Mouse (Mus musculus) ZHBTc4 (cell line): ENCODE results near the gene Cd160.

Source experiments
- DNase-seq: peaks from one replicate; pipeline ENCODE4 v3.0.0-alpha.2; 2011; ENCODE audit warnings: low read depth, low spot score

Cd160 gene

DNA sequence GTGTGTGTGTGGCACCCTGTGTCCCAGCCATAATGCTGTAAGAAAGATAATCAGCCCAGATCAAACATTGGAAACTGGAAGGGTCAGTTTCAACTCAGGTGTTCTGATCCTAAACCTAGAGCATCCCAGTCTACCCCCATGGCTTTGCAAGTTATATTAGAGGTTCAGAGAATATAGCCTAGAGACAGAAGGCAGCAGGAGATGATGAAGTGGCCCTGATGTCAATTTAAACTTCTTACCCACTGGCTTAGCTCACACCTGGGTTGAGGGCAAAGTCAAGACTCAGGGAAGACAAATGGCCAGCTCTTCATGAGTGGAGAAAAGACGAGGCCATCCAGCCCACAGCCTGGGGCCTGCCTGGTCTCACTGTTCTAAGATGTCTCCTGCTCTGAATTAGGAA lies at the start of gene Cd160, which contains the start of gene Pdzk1:
Gene Cd160, minus strand, starts transcription at position 368 of the 400 bp plus-strand sequence.
Gene Pdzk1, plus strand, starts transcription at position 301 of the 400 bp plus-strand sequence.
- no peak for DNase-seq

GRCm38 (mm10) chr3:96874808-96875571 lies 45.8 kb upstream of the Cd160 start:
- no peak for DNase-seq

DNA sequence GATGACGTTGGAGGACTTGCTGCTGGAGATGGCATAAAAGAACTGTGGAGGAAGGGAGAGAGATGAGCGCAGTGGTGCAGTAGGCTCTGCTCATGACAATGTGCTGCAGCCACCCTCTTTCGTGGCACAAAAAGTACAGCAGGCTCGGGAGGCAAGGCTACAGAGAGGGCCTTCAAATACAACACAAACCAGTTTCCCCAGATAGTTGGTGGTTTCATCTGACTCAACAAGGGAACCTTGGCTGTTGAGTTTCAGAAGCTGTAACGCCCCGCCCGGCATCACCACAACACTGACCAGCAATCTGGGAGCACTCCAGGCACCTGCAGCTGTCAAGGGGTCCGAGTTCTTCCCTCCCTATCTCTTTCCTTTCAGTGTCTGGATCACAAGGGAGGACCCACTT lies 43.4 kb upstream of the Cd160 start:
- DNase-seq = no peak

DNA sequence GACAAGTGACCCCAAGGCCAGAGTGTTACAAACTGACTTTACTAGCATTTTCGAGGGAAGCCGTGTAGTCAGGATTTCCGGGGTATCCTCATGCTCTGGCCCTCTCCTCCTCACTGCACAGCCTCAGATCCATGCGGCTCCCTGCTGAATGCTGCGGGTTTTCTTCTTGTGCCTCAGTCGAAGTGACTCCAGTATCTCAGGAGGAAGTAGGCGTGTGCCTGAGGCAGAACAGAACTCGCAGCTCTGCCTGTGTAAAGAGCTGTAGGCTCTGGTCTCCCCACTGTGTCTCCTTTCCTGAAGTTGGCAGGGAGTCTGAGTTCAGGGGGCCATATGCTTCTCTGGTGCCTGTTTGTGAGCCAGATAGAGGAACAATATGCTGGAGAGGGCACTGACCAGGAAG lies 41.9 kb upstream of the Cd160 start:
- no peak for DNase-seq

DNA sequence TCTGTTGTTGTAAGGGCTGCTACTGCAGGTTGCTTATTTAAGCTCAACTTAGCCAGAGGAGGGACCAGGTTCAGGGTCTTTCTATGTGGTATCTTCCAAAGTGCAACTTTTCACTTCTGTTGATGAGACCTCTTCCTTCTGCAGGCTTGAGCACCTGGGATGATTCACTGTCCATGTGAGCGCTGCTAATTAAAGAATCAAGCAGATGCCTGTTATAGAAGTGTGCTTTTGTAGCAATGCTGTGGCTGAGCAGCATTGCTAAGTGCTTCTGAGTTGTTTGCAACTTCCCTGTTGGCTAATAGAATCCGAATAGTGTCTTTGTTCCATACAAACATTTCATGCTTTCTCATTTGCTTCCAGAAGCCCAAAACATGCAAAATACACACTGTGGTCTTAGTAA lies 41.1 kb upstream of the Cd160 start:
- DNase-seq = no peak

DNA sequence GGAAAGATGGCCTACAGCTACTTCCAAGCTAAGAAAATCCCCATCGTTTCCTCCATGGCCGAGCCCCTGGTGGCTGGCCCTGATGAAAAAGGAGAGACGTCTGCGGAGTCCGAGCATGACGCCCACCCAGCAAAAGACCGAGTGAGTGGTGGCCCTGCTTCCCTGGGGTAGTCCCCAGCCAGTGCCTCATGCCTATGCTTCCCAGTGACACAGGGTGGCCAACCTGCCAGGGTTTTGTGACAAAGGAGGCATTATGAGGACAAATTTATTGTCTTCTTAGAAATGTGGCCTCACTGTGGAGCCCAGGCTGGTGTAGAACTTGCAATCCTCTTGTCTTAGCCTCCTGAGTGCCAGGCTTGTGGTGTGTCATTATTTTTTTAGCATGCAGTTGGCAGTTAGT lies 39.9 kb upstream of the Cd160 start:
- no peak for DNase-seq

DNA sequence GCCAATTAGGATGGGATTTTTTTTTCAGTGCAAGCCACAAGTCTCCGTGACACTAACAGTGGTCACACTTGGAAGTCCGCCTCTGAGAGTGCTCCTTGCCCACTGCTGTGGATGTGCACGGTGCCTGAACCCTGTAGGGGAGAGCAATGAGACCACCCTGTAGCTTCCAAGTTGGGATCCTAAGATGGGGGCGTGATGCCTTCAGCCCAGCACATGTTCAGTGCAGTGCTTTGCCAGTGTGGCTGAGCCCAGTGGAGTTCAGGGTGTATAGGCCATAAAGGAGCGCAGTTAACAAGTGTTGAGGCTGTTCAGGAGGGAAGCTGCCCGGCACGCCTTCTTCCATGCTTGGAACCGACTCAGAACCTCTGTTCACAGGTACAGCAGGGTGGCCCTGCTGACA lies 39.4 kb upstream of the Cd160 start:
- no peak for DNase-seq

GRCm38 (mm10) chr3:96867863-96868262 lies 38.7 kb upstream of the Cd160 start:
- no peak for DNase-seq

DNA sequence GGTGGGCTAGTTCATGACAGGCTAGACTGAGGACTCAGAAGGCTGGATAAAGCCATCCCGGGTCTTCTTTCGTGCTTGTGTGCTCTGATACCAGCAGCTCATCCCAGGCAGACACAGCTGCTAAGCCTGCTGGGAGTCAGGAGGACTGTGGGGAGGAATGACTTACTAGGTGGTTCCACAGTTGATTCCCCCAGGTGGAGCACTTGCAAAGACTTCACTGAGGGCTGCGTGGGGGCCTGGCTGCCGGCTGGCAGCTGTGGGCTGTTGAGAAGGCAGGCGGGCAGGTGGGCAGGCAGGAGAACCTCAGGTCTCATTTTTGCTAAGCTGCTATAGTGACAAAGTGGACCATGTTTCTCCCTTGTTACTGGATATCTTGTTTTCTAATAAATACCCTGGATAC lies 31.3 kb upstream of the Cd160 start:
- DNase-seq = no peak

- no peak for DNase-seq
Observed at GRCm38 (mm10) chr3:96855833-96856232, 26.7 kb upstream of the Cd160 start.

DNA sequence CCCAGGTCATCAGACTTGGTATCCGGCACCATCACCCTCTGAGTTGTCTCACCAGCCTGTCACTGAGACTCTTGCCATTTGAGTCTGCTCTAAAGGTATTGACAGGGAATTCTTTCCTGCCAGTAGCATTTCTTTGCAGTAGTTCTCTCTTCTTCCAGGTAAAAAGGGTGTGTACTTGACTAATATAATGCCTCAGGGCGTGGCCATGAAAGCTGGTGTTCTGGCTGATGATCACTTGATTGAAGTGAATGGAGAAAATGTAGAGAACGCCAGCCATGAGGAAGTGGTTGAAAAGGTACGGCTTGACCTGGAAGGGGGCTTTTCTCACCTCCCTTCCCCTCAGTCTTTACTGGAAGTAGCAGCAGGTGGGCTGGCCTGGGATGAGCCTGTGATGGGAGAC lies 25.2 kb upstream of the Cd160 start:
- DNase-seq = peak; percentile 66

DNA sequence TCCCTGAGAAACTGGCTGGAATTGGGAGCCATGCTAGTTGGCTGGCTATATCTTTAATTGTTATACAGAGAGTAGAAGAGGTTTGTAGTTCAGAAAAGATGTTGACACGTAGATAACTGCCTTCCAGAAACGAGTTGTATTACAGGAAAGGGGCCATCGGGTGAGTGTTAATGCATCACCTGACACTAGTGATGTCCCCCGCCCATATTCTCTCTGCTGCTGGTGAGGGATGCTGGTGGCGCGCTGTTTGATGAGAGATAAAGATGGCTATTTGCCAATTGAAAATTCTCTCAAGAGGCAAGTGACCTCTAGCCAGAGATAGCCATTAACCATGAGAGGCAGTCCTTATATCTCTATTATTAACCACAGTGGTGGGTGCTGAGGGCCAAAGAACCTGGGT lies 23.4 kb upstream of the Cd160 start:
- DNase-seq = no peak

GRCm38 (mm10) chr3:96849168-96849727 lies 20.1 kb upstream of the Cd160 start:
- no peak for DNase-seq

- DNase-seq = no peak
Observed at GRCm38 (mm10) chr3:96848470-96848869, 19.3 kb upstream of the Cd160 start.

- DNase-seq = no peak
Observed at GRCm38 (mm10) chr3:96847661-96848060, 18.5 kb upstream of the Cd160 start.

DNA sequence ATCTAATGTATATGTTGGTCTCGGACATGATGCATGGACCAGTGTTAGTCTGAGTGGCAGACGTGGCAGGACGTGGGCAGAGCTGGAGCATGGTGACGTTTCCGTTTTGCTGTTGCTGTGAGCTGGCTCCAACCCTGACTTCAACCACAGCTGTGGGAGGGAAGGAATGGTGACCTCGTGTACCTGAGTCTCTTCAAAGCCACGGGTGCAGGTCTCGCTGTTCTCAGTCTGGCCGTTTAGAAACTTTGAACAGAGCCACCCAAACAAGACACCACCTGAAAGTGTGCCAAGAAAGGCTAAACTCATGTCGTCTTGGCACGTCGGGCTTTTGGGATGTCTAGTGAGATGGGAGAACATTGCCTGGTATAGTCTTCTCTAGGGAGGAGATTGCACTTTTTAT lies 17.8 kb upstream of the Cd160 start:
- no peak for DNase-seq

DNA sequence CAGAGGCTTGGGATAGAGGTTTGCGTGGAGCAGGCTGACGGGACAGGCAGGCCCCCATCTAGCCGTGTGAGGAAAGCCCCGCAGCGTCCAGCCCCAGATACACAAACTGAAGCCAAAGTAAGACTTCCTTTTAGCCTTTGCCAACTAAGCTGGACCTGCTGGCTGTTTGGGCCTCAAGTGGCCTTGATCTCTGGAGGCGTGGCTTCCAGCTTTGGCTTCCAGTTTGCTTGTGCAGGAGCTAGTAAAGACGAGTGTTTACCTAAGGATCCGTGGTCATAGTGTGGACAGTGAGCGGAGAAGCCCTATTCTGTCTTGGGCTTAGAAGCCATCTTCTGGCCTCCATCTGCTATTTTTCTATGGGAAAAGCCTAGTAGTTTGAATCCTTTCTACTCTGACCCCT lies 16.7 kb upstream of the Cd160 start:
- no peak for DNase-seq

- DNase-seq = no peak
Observed at GRCm38 (mm10) chr3:96845191-96845590, 16.0 kb upstream of the Cd160 start.

DNA sequence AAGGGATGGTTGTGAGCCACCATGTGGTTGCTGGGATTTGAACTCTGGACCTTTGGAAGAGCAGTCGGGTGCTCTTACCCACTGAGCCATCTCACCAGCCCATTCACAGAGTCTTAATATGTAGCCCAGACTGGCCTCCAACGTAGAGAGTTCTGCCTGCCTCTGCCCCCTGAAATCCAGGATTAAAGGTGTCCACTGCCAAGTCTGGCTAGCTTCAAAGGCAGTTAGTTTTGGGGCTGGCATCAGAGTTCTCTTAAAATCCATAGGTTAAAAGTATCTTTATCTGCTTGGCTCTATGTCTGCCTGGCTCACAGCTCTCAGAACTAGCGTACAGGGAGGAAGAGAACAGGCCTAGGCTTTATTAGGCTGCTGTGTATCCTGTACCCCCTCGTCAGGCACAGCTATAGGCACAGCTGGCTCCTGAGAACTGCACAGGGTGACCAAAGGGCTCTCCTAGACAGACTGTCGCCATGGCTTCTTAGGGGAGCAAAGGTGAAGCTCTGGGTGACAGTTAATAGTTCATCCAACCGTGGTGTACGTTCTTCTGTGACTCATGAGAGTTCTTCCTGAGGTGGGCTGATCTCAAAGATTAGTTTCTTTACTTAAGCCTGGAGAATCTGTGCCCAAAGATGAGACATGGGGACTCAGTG lies 10.0 kb upstream of the Cd160 start:
- no peak for DNase-seq

- no peak for DNase-seq
Observed at GRCm38 (mm10) chr3:96836414-96836813, 7.3 kb upstream of the Cd160 start.

GRCm38 (mm10) chr3:96834587-96835348 lies 5.6 kb upstream of the Cd160 start:
- DNase-seq = no peak

DNA sequence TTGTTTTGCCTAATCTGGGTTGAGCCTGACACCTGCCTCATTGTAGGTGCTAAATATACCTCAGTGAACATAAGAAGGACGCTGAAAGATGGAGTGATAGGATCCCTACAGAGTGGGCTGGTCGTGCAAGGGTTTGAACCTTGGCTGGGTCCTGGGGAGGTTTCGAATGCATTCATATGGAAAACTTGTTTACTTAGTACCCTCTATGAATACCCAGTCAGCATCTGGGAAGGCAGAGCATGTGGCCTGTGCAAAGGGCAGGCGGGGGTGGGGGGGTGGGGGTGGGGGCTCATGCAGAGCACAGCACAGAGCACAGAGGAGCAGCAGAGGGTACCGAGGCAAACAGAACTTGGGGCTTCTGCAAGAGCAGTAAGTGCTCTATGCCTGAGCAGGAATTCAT lies 3.8 kb upstream of the Cd160 start:
- DNase-seq = no peak
